Mouse (Mus musculus): ENCODE results near the gene Bpifa2.
"Not testable (repeated sequence)": the region's sequence is repeated elsewhere in the genome, so short reads cannot be mapped to it uniquely, and the experiment has no call there.

- TF ChIP-seq CTCF, EP300 (IDR thresholded peaks at IDR 0.05; ENCODE audit: low read depth): not testable (repeated sequence)
These were observed 16.6 kb downstream of the Bpifa2 start for GRCm38 (mm10) chr2:154024676-154025075.
